Mouse (Mus musculus) frontal cortex, adult (tissue): ENCODE measurements around the gene Slc29a1.

ENCODE experiments used
- ATAC-seq: cut with Nextera tagmentation; 2 replicates; pipeline ENCODE4 v1.9.2; 2017; ENCODE audit warnings: mild to moderate bottlenecking, moderate library complexity, mixed read lengths; ENCODE audit not compliant: low TSS enrichment

Slc29a1 gene

DNA sequence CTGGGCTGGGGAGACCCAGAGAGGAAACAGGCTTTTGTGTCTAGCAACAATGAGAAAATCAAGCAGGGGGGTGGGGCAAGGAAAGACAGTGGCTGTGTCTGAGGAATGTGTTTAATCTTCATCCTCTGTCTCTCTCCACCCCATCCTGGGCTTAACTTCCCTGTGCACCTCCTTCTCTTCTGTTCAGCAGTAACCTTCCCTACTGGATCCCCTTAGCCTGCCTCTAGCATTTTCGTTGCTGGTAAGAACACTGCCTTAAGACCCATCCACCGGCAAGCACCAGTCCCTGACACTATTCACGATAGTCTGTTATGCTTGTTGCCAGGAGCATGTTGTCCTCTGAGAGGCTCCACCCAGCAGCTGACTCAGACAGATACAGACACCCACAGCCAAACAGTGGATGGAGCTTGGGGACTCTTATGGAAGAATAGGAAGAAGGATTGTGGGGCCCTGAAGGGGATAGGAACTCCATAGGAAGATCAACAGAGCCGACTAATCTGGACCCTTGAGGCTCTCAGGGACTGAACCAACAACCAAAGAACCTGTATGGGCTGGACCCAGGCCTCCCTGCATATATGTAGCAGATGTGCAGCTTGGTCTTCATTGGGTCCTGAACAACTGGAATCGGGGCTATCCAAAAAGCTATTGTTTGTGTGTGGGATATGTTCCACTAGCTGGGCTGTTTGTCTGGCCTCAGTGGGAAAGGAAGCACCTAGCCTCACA lies 10.9 kb upstream of the Slc29a1 start:
- ATAC-seq: no peak

DNA sequence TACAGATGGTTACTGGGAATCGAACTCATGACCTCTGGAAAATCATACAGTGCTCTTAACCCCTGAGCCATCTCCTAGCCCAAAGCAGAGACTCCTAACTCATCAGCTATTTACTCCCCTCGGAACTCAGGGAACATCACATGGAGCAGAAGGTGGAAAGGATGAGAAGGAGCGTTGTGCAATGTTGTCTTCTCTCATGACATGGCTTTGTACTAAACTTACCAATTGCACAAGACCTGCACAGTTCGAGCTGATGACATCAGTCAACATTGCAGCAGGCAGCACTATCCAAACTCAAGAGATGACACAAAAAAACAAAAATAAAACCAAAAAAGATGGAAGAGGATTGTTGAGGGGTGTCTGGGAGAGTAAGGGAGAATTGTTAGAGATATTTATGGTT lies 9.0 kb upstream of the Slc29a1 start:
- no peak for ATAC-seq

DNA sequence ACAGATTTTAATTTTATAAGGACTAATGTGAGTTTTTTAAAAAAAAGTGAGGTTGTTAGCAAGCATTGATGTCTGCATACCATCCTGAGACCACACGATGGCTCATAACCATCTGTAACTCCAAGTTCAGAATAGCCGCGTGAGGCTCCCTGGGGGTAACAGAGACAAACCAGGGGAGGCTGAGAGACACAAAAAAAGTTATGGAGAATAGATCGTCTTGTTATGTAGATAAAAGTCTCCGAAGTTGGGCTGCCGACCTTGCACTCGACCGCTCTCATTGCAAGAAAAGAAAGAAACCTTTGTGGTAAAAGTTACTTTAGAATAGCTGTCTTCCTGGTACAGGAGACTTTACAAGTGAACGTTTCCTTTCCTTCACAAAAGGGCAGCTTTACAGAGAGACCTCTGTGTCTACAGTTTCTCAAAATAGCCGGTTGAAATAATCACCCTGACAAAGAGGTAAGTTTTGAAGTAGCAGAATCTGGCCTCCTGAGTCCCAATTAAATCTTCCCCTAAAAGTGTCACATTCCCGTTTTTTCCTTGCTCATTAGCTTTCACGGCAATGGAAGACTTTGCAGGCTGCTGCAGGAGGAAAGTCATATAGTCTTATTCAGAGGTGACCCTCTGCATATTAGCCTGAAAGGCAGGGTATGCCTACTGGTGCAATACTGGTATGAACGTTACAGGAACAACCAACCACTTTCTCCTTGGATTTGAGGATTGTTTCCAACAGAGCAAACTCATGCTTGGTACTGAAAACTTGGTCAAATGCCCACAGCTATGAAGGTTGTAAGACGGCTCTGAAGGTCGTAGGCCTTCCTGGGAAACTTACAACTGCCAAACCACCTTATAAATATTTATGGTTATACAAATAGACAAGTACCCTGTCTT lies 7.8 kb upstream of the Slc29a1 start:
- ATAC-seq: no peak

DNA sequence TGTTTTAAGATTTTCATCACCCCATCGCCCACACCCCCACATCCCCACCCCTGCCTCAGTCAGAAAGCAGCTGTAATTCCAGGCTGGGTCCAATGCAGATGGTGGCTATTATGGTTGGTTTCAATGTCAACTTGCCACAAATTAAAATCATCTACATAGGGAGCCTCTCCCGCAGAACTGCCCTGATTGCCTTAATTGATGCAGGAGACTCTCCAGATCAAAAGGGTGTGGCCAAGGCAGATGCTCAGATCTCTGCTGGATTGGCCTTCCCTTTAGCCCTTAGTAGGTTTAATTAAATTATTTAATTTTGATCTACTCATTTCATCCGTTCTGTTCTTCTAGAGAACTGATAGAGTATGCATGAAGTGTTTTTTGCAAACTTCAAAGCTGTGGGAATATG lies 3.6 kb upstream of the Slc29a1 start:
- ATAC-seq: no peak

DNA sequence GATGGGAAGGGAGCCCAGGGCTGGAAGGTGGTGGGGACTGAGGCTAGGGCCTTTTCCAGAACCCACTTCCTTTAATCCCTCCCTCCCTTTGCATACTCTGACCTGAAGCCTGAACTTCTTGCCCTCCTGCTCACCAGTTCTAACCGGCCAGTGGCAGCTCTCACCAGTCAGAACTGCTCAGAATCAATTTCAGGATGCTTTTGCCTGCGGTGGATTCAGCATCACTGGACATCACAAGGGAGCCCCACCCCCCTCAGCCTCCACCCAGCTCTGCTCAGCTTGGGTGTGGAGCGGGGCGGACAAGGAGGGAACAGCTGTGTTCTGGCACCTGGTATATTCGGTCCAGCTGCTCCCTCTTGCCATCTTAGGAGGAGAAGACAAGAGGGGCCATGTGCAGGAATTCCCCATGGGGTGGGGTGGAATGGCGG lies 2.5 kb upstream of the Slc29a1 start, which contains the start of gene Mymx:
Mymx (minus strand) TSS at position 226 of the 428 bp plus-strand sequence.
- no peak for ATAC-seq

DNA sequence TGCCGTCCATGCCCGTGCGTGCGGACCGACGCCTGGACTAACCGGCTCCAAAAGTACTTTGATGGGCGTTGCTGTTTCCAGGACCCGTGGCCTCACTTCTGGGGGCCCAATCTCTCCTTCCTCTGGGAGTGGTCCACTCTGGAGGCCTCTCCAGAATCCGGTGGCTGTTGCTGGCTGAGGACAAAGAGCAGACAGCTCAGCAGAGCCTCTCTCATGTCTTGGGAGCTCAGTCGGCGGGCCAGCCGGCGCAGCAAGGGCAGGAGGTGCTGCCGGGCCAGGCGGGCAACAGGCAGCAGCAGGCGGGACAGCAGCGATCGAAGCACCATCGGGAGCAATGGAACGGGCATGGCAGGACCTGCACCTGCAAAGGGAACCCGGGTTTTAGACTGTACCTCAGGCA lies 1.9 kb upstream of the Slc29a1 start:
- ATAC-seq: no peak

DNA sequence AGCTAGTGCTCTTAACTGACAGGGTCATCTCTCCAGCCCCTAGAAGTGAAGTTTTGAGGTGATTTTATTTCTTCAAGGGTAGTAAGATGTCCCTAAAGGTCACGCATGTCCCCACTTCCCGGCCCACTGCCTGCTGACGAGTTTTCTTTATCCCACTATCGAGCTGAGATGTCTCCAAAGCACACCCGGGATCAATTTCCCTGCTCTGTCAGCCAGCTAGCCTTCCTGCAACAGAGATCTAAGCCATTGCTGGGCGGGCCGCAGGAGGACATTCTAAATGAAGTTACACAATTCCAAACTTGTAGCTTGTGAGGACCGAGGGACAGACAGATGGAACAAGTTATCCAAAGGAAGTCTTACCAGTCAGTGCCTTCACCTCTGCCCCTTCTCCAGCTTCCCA lies 861 bp upstream of the Slc29a1 start:
- no peak for ATAC-seq

DNA sequence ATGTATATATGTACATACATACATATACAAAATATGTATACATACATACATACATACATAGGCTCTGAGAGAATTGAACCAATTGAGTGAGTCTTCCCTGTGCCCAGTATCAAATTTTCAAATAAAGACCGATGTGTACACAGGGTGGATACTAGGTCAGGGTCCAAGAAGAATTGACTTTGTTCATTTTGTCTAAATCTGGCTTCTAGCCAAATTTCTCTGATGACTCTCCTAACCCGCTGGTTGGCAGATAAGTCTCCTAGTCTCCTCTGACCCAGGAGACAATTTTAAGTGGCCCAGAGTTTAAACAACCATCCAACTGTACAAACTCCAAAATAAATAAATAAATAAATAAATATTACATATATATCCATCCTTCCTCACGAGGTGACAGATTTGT lies 515 bp downstream of the Slc29a1 start:
- no peak for ATAC-seq

DNA sequence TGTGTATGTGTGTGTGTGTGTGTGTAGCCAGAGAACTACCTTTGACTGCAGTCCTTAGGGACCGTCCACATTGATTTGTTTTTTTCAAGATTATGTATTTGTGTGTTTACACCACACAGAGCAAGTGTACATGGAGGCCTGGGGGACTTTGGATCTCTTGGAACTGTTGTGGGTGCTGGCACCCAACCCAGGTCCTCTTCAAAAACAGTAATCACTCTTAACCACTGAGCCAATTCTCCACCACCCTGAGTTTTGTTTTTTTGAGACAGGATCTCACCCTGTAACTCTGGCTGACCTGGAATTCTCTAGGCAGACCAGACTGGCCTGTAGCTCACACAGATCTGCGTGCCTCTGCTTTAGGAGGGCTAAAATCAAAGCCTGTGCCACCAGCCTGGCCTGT lies 1.0 kb downstream of the Slc29a1 start:
- no peak for ATAC-seq

DNA sequence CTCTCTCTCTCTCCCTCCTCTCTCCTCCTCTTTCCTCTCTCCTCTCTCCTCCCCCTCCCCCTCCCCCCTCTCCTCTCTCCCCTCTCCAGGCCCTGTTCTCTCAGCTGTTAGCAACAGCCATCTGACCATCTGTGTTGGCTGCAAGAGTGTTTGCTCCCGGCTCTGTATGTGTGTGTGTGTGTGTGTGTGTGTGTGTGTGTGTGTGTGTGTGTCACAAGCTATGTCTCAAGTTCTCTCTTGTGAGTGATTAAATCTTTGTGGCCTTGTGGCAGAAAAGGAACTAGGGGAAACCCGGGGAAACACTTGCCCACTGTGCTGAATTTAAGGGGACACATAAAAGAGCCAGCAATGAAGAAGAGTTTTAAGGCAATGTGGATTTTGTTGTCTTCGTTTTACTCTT lies 1.6 kb downstream of the Slc29a1 start:
- ATAC-seq: no peak

DNA sequence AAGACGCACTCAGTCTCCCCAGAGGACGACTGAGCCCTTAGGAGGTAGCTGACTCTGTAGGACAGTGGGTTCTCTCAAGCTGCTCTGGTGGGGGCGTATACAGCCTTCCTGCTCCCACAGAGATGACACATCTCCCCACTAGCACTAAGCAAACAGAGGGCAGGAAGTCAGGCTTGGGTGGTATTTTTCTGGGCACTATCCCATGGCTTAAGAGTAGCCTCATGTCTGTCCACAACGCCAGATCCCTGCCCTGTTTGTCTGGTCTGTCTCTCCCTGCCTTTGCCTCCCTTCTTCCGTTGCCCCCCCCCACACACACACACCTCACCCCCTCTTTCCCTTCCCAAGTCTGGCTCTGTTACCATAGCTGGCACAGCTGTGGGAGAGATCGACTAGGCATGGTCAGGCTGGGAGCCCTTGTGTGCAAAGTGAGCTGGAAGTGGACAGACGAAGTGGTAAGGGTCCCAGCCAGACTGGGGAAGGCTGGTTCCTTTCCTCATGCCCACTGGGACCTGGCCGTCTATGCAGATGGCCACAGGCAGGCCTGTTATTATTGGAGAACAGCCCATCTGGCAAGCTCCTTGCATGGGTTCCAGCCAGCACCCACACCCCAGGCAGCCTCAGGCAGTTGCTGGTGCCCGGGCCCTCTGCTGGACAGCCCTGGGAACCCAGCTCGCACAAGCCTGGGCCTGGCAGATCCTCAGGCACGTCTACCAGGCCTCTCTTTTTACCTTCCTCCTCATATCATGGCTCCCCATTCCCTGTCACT lies 2.6 kb downstream of the Slc29a1 start:
- ATAC-seq: peak; percentile 64

DNA sequence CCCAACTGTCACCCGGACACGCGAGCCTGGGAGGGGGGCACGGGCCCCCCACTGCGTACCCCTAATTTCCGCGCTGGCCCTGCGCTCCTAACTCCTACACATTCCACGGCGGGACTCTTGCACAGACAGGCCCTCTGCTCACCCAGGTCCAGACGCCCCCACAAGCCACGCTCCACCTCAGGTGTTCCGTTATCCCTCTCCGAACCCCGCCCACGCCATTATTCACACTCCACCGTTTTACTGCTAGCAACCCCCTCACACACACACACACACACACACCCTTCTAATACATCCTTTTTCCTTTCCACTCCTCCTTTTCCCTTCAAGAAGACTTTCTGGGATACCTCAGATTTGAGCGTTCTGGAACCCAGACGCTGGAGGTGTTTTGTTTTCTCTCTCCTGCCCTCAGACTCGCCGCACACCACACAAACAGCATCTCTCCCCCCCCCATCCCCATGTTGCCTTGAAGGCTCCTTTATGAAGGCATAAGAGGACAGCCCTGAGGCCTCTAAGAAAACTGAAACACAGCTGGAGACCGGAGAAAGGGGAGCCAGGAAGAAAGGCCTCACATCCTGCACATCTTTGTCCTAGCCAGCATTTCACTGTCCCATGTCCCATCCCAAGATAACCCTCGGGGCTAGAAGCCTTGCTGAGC lies 3.5 kb downstream of the Slc29a1 start:
- ATAC-seq: no peak

DNA sequence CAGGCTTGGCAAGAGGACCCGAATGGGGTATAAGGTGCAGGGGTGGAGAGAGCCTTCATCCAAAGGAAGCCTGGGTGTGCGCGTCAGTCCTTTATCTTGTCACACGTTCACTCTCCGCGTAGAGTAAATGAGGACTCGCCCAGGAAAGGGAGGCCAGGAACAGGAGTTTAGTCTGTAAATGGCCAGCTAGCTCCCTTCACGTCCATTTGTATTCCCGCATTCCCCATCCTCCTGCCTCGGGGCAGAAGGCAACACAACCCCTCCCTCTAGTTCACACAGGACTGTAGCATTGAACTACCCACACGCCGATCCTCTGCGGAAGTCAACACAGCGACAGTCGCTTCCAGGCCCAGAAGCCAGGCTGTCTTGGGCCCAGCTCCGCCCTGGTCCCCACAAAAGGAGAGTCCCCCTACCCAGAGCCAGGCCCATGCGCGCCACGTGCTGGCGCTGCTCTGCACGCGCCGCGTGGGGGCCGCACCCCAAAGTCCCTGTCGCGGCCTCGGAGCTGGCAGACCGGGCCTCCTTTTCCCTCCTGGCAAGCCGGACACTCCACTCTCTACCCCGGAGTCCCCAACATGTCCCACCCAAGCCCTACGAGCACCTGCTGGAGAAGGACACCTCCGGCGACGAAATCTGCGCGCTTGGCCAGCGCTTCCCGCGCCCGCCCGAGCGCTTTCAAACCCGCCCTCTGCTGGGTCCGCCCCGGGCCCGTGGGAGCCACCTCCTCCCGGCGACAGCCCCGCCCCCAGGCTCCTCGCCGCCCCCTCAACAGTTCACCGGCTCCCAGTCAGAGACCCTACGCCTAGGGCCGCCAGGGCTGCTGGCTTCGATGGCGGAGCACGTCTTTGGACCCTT lies 4.3 kb downstream of the Slc29a1 start:
- ATAC-seq: 0 out of 2 replicates have a peak, but pooled peaks have one; percentile 7

DNA sequence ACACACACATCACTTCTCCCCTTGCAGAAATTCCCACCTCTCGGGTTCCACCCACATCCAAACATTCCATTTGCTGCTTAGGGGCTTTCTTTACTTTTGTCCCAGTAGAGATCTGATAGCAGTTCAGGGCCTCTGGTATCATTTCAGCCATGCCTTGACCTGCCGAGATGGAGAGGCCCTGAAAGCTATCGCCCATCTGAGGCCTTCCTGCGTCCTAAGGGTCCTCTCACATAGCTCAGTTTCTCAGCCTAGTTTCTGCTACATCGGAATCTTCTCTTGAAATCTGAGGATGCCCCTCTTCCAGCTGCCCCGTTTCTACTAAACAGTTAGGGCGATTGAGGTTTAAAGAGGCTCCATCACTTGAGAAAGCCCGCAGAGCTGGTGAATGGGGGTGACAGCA lies 5.2 kb downstream of the Slc29a1 start:
- no peak for ATAC-seq

DNA sequence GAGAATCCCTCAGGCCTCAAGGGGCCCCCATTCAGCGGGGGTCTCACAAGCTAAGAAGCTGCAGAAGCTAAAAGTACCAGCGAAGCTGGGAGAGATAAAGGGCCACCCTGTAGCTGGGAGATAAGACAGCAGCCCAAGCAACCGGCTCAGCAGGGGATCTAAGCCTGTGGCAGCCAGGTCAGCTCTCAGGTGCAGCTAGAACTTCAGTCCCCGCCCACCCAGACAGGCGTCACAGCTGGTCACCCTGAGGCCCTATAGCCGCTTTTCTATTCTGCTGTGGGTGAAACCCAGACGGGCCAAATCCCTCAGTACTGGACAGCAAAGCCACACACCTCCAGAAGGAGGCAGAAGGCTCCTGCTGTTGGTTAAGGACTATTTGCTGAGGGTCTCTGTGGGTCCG lies 5.9 kb downstream of the Slc29a1 start:
- no peak for ATAC-seq

DNA sequence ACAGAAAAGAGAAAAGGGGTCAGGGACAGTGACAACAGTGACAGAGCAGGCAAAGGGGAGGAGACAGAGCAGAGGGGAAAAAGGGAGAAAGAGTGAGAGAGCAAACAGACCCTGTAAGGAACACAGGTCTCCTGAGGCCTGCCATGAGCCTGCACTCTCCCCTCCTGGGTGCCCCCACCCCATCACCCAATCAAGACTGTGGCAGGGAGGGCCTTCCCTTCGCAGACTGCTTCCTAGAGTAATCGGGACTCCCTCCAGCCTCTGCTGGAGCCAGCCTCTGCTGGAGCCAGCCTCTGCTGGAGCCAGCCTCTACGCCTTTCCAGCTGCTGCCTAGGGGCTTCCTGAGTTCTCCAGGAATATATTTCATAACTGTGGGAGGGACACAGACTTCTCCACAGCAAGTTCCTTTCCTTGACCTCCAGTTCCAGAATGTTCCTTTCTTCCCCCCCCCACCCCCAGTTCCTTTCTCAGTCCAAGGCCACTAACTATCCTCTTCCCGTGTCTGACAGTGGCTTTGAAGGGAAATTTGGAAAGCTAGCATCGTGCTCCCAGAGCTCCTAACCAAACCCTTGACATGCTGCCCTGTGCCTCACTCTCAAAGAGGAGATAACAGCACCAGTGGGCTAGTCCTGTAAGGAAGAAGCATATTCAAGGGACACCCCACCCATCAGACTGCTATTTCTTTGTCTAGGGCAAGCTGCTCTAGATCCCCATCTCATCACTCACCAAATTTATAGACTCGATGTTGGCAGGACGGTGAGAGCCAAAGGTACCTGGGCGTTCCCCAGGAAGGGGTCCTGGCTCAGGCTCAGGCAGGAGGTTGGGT lies 6.6 kb downstream of the Slc29a1 start:
- ATAC-seq: peak; percentile 17; the same call in 1 of the 2 replicates

DNA sequence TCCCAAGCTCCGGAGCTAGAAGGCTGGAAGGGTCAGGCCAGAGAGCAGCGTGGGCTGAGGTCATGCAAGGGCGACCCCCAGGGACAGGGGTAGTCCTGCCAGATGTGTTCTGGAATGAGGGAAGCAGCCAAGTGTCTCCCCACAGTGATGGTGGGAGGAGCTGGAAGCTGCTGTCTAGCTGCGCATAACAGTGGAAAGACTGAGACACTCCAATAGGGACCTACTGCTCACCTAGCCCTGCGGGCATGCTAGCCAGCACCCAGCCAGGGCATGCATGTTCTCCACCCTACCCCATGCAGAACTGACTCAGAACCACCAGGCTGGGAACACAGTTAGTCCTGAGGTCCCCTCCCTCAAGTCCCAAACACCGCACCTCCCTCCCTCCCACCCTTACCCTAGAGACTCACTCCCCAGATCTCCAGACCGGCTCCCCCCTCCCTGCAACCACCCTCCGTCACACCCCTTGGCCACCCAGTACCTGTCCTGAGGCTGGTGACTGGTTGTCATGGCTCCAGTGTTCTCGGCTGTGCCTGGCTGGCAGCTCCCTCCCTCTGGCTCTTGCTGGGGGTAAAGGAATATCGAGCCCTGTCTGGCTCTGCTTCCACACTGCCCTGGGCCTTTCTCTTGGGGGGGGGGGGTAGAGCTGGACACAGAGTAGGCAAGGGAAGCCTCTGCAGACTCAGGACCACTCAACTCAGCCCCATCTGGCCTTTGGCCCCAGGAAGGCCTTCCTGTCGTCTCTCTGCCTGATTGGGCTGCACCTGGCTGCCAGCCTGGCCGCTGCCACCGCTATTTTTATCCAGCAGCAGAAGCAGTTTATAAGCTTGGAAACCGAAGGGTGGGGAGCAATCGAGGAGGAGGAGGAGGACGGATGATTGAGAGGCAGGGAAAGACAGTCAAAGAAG lies 7.5 kb downstream of the Slc29a1 start:
- peak; percentile 27; the same call in 1 of the 2 replicates for ATAC-seq

DNA sequence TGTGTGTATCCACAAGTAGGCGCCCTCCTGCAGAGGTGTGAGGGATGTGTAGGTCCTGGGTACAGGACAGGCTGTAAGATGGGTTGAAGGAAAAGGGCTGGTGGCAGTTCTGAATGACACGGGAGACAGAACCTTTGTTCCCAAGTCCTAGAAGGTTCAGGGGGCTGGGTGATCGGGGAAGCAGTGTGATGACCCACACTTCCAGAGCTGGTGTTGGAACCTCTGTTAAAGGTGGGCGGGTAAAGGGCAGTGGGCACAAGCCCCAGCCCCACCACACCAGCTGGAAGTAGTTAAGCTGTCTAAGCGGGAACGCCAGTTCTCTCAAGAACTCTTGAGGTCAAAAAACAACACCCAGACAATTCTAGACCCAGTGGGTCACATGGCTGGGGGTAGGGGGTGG lies 9.0 kb downstream of the Slc29a1 start:
- ATAC-seq: no peak

DNA sequence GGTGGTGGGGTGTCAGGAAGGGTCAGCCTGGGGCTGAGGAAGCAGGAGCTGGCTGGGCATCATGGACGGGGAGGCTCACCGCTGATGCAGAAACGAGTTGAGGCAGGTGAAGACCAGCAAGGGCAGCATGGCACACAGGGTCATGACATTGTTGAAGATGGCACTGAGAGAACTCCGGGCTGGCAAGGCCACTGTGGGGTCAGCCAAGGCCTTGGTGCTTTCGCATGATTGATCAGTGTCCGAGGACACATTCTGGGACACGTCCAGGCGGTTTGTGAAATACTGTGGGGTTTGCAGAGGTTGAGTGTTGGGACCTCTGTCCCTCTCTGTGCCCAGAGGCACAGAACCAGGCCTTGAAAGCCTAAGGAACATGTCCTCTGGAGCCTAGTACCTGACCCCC lies 9.6 kb downstream of the Slc29a1 start:
- no peak for ATAC-seq
